Mouse (Mus musculus) adrenal gland, postnatal 14 days (tissue): ENCODE measurements around the gene Ust. TPM values are rescaled to one million over a fixed set of nuclear protein-coding genes. Genes with fewer than 3 reads are reported as not detected.
"Not testable (repeated sequence)": the region's sequence is repeated elsewhere in the genome, so short reads cannot be mapped to it uniquely, and the experiment has no call there.

Experiments used
- DNase-seq: peaks from one replicate; pipeline ENCODE4 v3.0.0; 2021; ENCODE audit warnings: mixed read lengths
- long read RNA-seq, 2 experiments: library from polyadenylated mRNA; stranded (forward); transcript quantifications; one replicate each; pipeline ENCODE4 v2.0.0; 2021
- total RNA-seq: library from RNA; stranded (reverse); gene quantifications from 2 replicates; pipeline ENCODE4 v1.2.3, GENCODE M21; 2021

Gene Ust
- 5.9 and 7.1 TPM in 2 replicates for total RNA-seq
- long read RNA-seq, experiment 1, full-length matches to known transcripts: 5 of 8 reads
- long read RNA-seq, experiment 1, partial matches to known transcripts: 0 of 8 reads
- long read RNA-seq, experiment 1, other reads (novel, unspliced or antisense): 3 of 8 reads
- long read RNA-seq, experiment 2, full-length matches to known transcripts: 2 of 3 reads
- long read RNA-seq, experiment 2, partial matches to known transcripts: 0 of 3 reads
- long read RNA-seq, experiment 2, other reads (novel, unspliced or antisense): 1 of 3 reads

DNA sequence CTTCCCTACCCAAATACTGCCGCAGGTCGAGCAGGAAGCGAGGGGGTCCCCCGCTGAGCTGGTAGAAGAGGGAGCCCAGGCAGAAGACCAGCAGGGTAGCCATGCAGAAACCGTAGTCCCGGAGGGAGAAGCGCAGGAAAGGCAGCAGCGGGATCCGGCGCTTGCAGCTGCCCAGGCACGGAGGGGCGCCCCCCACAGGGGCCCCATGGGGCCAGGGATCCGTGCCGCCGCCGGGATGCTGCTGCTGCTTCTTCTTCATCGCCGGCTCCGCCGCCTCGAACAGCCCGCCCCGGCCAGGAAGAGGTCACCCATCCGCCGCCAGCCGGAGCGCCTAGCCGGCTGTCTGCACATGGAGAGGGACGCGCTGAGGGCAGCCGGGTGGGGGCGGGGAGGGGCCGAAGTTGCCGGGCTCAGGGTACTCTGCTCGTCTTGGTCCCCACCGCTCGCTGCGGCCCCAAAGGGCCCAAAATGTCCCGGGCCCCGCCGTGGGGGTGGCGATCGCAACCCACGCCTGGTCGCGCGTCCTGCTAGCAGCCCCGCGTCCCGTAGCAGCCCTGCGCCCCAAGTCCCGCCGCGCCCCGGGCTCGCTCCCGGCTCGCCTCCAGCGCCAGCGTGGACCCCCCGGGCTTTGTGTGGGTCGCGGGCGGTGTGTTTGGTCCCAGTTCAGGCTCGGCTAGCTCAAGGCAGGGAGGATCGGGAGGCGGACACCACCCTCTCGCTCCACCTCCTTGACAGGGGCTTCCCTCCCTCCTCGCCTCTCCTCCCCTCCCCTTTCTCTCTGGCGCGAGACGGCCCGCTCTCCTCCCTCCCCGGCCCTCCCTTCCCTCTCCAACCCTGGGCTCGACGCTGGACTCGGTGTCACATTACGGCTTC, at the start of gene Ust:
Ust (minus strand) TSS at position 685 of the 873 bp plus-strand sequence.
- DNase-seq: peak; percentile 90

- no peak for DNase-seq
Observed at GRCm38 (mm10) chr10:8561366-8561765, 42.7 kb upstream of the Ust start.

DNA sequence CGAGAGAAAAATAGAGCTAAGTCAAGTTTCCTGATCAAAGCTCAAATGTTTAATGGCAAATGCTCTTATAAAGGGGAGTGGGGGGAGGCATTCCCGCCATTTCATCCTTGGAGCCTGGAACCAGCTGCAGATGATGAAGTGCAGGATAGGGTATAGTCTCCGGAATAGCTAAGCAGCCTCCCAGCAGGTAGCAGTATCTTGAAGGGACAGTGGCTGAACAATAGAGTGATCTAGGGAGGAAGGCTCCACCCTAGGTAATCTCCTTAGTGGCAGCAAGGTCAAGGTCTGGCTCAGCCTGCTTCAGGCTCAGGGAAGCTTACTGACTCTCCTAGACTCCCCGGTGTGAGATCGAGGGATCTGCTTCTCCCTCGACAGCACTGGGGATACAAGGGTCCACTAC, 40.9 kb upstream of the Ust start:
- not testable (repeated sequence) for DNase-seq

DNA sequence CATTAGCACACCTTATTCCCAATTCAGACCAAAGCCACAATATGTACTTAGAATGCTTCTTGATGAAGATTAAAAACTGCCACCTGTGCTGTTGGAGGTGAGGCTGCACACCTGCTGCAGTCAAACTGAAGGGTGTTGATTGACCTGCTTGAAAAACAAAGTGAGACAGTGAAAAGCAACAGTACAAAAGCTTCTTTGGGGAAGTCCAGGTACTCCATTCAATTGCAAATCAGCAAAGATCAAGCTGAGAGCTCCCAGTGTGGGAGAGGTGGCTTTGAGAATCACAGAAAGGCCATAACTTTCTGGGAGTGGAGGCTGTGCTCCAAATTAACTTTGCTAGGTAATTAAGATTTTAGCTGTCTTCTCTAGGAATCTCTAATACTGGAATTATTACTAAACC, 33.6 kb upstream of the Ust start:
- not testable (repeated sequence) for DNase-seq

DNA sequence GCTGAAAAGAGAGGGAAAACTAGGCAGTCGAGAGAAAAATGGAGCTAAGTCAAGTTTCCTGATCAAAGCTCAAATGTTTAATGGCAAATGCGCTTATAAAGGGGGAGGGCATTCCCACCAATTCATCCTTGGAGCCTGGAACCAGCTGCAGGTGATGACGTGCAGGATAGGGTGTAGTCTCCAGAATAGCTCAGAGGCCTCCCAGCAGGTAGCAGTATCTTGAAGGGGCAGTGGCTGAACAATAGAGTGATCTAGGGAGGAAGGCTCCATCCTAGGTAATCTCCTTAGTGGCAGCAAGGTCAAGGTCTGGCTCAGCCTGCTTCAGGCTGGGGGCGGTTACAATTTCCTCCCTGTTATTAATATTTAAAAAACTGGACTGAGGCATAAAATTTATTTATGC, 33.0 kb upstream of the Ust start:
- not testable (repeated sequence) for DNase-seq

DNA sequence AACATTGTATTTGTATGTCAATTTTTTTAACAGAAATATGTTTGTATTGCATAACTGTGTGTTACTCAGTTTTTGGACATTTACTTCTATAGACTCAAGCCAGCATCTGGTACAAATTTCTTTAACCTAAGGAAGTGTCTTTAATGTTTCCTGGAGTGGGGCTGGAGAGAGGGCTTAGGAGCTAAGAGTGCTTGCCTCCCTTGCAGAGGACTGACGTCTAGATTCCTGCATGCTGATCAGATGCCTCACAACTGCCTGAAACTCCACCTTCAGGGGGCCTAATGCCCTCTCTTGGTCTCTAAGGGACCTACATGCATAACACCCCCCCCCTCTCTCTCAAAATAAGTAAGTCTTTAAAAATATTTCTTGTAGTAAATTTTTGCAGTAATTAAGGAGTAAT, 22.9 kb upstream of the Ust start:
- DNase-seq: no peak

- DNase-seq: no peak
Observed at GRCm38 (mm10) chr10:8535445-8535844, 16.8 kb upstream of the Ust start.

DNA sequence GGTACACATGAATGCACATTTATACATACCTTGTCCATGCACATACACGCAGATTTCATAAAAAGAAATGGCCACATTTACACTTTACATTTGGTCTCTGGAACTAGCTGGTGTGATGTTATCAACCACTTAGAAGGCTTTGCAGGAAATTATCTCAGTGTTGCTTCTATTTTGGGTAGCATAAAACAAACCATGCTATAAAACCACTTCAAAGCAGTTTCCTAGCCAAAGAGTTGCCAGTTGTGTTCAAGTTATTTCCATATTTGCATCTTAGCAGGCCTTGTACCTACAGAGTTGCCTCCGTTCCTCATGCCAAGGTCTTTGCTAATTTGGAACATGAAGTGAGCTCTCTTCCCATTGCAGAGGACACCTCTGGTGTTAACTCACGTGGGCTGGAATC, 13.0 kb upstream of the Ust start:
- DNase-seq: no peak

GRCm38 (mm10) chr10:8530505-8531051, 12.0 kb upstream of the Ust start:
- no peak for DNase-seq

GRCm38 (mm10) chr10:8529173-8529572, 10.5 kb upstream of the Ust start:
- peak; percentile 54 for DNase-seq

DNA sequence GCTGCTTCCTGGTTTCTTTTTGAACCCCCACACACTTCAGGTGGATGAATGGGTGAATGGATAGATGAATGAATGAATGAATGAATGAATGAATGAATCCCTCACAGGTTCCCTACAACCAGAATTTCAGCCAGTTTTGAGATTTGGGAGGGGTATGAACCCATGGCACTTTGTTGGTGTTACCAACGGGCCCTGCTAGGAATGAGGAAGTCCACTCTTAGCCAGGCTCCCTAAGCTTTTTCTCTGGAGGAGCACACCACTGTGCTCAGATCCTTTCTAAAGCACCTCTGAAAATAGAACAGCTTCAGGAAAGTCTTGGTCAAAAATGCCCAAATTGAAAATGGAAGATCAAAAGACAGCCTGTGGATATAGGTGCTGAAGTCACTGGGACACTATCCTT, 6.7 kb upstream of the Ust start:
- DNase-seq: no peak

GRCm38 (mm10) chr10:8521536-8521935, 2.9 kb upstream of the Ust start:
- no peak for DNase-seq

GRCm38 (mm10) chr10:8520766-8521395, 2.3 kb upstream of the Ust start:
- no peak for DNase-seq

DNA sequence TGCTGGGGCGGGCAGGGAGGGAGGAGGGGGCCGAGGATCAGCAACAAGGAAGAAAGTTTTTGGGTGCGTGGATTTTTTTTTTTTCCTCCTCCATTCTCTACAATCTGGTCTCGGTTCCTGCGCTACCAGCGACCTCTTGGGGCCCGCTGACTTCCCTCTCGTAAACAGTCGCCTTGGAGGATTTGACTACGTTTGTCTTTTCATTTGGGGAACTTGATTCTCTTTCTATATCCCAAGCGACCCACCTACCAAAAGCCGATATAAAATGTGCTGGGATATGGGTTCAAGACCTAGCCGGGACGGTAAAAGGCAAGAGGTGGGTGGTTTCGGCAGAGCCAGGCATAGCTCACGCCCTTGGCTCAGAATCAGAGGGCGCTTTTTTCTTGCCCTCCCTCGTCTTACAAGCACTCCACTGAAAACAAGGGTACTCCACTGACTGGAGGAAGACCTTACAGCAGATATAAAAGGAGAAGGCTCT, 428 bp upstream of the Ust start:
- no peak for DNase-seq

GRCm38 (mm10) chr10:8517591-8518140, 959 bp downstream of the Ust start:
- DNase-seq: no peak

DNA sequence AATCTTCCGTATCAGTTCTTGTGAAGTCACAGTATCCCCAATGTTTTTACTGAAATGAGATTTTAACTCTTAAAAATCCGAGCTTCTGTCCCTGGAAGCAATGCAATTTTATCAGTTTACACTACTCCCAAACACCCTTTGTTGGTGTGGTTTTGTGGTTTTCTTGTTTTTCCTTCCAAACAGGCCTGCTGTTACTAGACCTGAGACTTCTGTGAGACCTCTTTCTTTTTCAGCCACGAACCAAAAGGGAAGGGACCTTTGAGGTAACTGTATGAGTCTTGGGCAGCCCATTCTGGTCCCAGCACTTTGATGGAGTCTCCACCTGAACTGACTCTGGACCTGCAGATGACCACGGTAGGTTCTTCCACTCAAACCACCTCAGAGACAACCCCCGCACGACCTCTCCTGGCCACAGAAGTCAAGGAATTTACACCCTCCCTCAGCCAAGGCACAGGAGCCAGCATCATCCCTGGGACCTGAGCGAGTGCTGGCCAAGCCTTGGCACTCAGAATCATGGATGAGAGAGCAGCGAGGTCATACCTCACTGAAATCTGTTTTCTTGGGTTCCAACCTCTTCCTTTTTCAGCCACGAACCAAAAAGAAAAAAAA, 1.6 kb downstream of the Ust start:
- DNase-seq: peak; percentile 29

- DNase-seq: no peak
Observed at GRCm38 (mm10) chr10:8513690-8514089, 4.9 kb downstream of the Ust start.

- DNase-seq: no peak
Observed at GRCm38 (mm10) chr10:8512222-8512621, 6.4 kb downstream of the Ust start.

- no peak for DNase-seq
Observed at GRCm38 (mm10) chr10:8511760-8512159, 6.9 kb downstream of the Ust start.

DNA sequence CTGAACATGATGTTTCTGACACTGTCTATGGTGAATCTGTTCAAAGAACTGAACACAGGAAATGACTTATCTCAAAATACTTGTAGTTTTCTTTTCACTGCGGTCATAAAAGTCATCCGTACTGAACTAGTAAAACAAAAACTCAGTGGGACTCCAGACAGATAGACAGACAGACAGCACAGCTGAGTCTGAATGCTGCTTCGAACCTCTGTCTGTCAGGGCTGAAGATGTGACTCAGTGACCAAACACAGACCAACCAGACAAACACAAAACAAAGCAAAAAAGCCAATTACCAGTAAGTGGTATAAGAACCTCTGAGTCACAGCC, 12.4 kb downstream of the Ust start:
- DNase-seq: no peak

GRCm38 (mm10) chr10:8505346-8506246, 13.0 kb downstream of the Ust start:
- DNase-seq: no peak
